Mouse (Mus musculus): ENCODE data around the gene Adamts4. TPM values are rescaled to one million over a fixed set of nuclear protein-coding genes. Genes with fewer than 3 reads are reported as not detected.

Gene Adamts4
- polyA plus RNA-seq, 3 experiments from 2014 or later = 0.09 TPM; not detected in 2

Other genes starting within 250 kb of the Adamts4 start
- gene Fcgr4, start 231.5 kb upstream of the Adamts4 start, polyA plus RNA-seq (2017; shearing (Covaris generic)) = not detected
- 1 to 10 TPM in 1 of 3 experiments, under 1 TPM in 1, not detected in 1; 0.98 to 1.5 TPM for gene Fcgr3, start 185.5 kb upstream of the Adamts4 start, polyA plus RNA-seq (2017; shearing (Covaris generic))
- gene Cfap126, start 136.5 kb upstream of the Adamts4 start, polyA plus RNA-seq (2017; shearing (Covaris generic)) = 1 to 10 TPM; 3.2 to 7.6 (median 6.6) TPM
- gene Sdhc, start 99.8 kb upstream of the Adamts4 start, polyA plus RNA-seq (2017; shearing (Covaris generic)) = 100 to 1,000 TPM; 115 to 153 (median 125) TPM
- gene Mpz, start 99.7 kb upstream of the Adamts4 start, polyA plus RNA-seq (2017; shearing (Covaris generic)) = not detected
- not detected for gene Pcp4l1, start 54.2 kb upstream of the Adamts4 start, polyA plus RNA-seq (2017; shearing (Covaris generic))
- gene Nr1i3, start 36.5 kb upstream of the Adamts4 start, polyA plus RNA-seq (2017; shearing (Covaris generic)) = under 1 TPM; 0.39 to 0.75 (median 0.75) TPM
- 10 to 100 TPM; 24.1 to 34.6 (median 28.7) TPM for gene Tomm40l, start 27.9 kb upstream of the Adamts4 start, polyA plus RNA-seq (2017; shearing (Covaris generic))
- not detected for gene Apoa2, start 25.4 kb upstream of the Adamts4 start, polyA plus RNA-seq (2017; shearing (Covaris generic))
- 10 to 100 TPM in 1 of 3 experiments, not detected in 2; 10.7 TPM for gene Fcer1g, start 16.1 kb upstream of the Adamts4 start, polyA plus RNA-seq (2017; shearing (Covaris generic))
- 100 to 1,000 TPM; 106 to 120 (median 119) TPM for gene Ndufs2, start 967 bp downstream of the Adamts4 start, polyA plus RNA-seq (2017; shearing (Covaris generic))
- 10 to 100 TPM; 35.3 to 68.9 (median 60.8) TPM for gene B4galt3, start 19.9 kb downstream of the Adamts4 start, polyA plus RNA-seq (2017; shearing (Covaris generic))
- 10 to 100 TPM; 38.2 to 90.1 (median 78.6) TPM for gene Ppox, start 30.8 kb downstream of the Adamts4 start, polyA plus RNA-seq (2017; shearing (Covaris generic))
- 10 to 100 TPM; 11.0 to 25.3 (median 15.4) TPM for gene Usp21, start 37.6 kb downstream of the Adamts4 start, polyA plus RNA-seq (2017; shearing (Covaris generic))
- gene Ufc1, start 44.6 kb downstream of the Adamts4 start, polyA plus RNA-seq (2017; shearing (Covaris generic)) = 100 to 1,000 TPM in 1 of 3 experiments, 10 to 100 TPM in 2; 74.6 to 118 (median 92.5) TPM
- gene Dedd, start 78.7 kb downstream of the Adamts4 start, polyA plus RNA-seq (2017; shearing (Covaris generic)) = 10 to 100 TPM; 35.5 to 41.7 (median 39.7) TPM
- gene Nit1, start 95.2 kb downstream of the Adamts4 start, polyA plus RNA-seq (2017; shearing (Covaris generic)) = 10 to 100 TPM; 24.6 to 32.9 (median 30.1) TPM
- 10 to 100 TPM; 48.9 to 70.1 (median 58.1) TPM for gene Pfdn2, start 95.2 kb downstream of the Adamts4 start, polyA plus RNA-seq (2017; shearing (Covaris generic))
- gene Klhdc9, start 110.4 kb downstream of the Adamts4 start, polyA plus RNA-seq (2017; shearing (Covaris generic)) = 1 to 10 TPM in 1 of 3 experiments, under 1 TPM in 1, not detected in 1; 0.54 to 1.4 TPM
- gene Nectin4, start 119.7 kb downstream of the Adamts4 start, polyA plus RNA-seq (2017; shearing (Covaris generic)) = under 1 TPM in 2 of 3 experiments, not detected in 1; 0.09 to 0.25 TPM
- 10 to 100 TPM; 73.5 to 84.6 (median 78.0) TPM for gene Arhgap30, start 138.5 kb downstream of the Adamts4 start, polyA plus RNA-seq (2017; shearing (Covaris generic))
- gene Usf1, start 160.9 kb downstream of the Adamts4 start, polyA plus RNA-seq (2017; shearing (Covaris generic)) = 10 to 100 TPM; 46.9 to 62.6 (median 57.2) TPM
- gene Tstd1, start 168.5 kb downstream of the Adamts4 start, polyA plus RNA-seq (2017; shearing (Covaris generic)) = 10 to 100 TPM in 2 of 3 experiments, 1 to 10 TPM in 1; 9.8 to 17.9 (median 12.6) TPM
- gene F11r, start 187.1 kb downstream of the Adamts4 start, polyA plus RNA-seq (2017; shearing (Covaris generic)) = 1 to 10 TPM in 1 of 3 experiments, under 1 TPM in 2; 0.32 to 1.0 (median 0.55) TPM

All from inflammation-experienced regulatory T-cells, adult 6 months (primary cell).